Mouse (Mus musculus): ENCODE results near the gene Epn2. TPM values are rescaled to one million over a fixed set of nuclear protein-coding genes. Genes with fewer than 3 reads are reported as not detected.

Epn2 gene
- polyA plus RNA-seq, 1 experiment, result 14.1 TPM

- Histone ChIP-seq H3K4me3 (no peak overlapping the region), H3K36me3 (ENCODE audit: control insufficient read depth, insufficient read depth) (no peaks in the 10 kb centered on the region), H3ac (ENCODE audit: control insufficient read depth, insufficient read length) (no peak overlapping the region), H3K27me3 (ENCODE audit: control insufficient read depth, insufficient read depth, insufficient read length) (peaks cover 21% of the 10 kb centered on the region), H3K4me2 (ENCODE audit: low read depth) (no peak overlapping the region), H3K79me2 (ENCODE audit: control insufficient read depth, insufficient read depth) (no peaks in the 10 kb centered on the region)
- TF ChIP-seq TCF3 (IDR thresholded peaks at IDR 0.05; ENCODE audit: insufficient read length, low read depth) (no peak), MYOD1 (IDR thresholded peaks at IDR 0.05; ENCODE audit: control insufficient read depth in 1 of 3, insufficient read length in 2 of 3, low read depth in 2 of 3) (no peak), POLR2A (IDR thresholded peaks at IDR 0.05; ENCODE audit: insufficient read length, low read depth) (no peak), REST (IDR thresholded peaks at IDR 0.05; ENCODE audit: insufficient read depth, insufficient read length) (no peak), SRF (IDR thresholded peaks at IDR 0.05; ENCODE audit: control insufficient read depth, insufficient read length, low read depth) (no peak), E2F4 (IDR thresholded peaks at IDR 0.05; ENCODE audit: insufficient read depth) (no peak), POLR2AphosphoS2 (IDR thresholded peaks at IDR 0.05; ENCODE audit: insufficient read length, low read depth) (no peak), TCF12 (IDR thresholded peaks at IDR 0.05; ENCODE audit: insufficient read depth, poor library complexity, severe bottlenecking) (no peak), MAX (IDR thresholded peaks at IDR 0.05; ENCODE audit: low read depth) (no peak), USF1 (IDR thresholded peaks at IDR 0.05; ENCODE audit: low read depth) (no peak), MYOG (IDR thresholded peaks at IDR 0.05; ENCODE audit: control insufficient read depth in 1 of 3, insufficient read depth in 1 of 3, insufficient read length in 2 of 3, low read depth in 2 of 3) (no peak), CEBPB (IDR thresholded peaks at IDR 0.05; ENCODE audit: insufficient read depth, poor library complexity, severe bottlenecking) (no peak)
Measured at GRCm38 (mm10) chr11:61601465-61601864, 22.0 kb upstream of the Epn2 start.

DNA sequence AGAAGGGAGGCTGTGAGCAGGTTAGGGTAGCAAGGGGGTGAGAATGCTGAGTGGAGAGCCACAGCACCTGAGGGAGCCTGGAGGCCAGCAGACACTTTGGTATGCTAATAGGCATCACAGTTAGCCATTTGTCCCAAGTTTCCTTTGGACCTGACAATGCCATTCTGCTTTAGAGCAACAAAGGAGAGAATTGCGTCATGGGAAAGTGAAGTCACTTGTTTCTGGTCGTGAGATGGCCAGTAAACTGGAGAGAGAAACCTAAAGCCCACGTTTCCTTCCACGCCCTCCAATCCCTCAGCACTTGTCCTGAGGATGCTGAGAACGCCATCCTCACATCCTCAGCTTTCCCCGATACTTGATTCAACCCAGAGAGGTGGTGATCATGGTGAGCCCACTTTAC lies 18.9 kb upstream of the Epn2 start:
- peak overlapping the region; percentile 7 for H3K4me2 ChIP-seq (ENCODE audit: low read depth)
- H3K4me3 ChIP-seq, result no peak overlapping the region
- no peaks in the 10 kb centered on the region for H3K36me3 ChIP-seq (ENCODE audit: control insufficient read depth, insufficient read depth)
- TF ChIP-seq CEBPB (IDR thresholded peaks at IDR 0.05; ENCODE audit: insufficient read depth, poor library complexity, severe bottlenecking), result 0 out of 2 replicates have a peak, but pooled peaks have one; percentile 52
- TF ChIP-seq POLR2AphosphoS2 (IDR thresholded peaks at IDR 0.05; ENCODE audit: insufficient read length, low read depth), result no peak
- peaks cover 21% of the 10 kb centered on the region for H3K27me3 ChIP-seq (ENCODE audit: control insufficient read depth, insufficient read depth, insufficient read length)
- H3ac ChIP-seq (ENCODE audit: control insufficient read depth, insufficient read length), result no peak overlapping the region
- no peaks in the 10 kb centered on the region for H3K79me2 ChIP-seq (ENCODE audit: control insufficient read depth, insufficient read depth)

GRCm38 (mm10) chr11:61597471-61597870 lies 18.0 kb upstream of the Epn2 start:
- TF ChIP-seq CEBPB (IDR thresholded peaks at IDR 0.05; ENCODE audit: insufficient read depth, poor library complexity, severe bottlenecking) (0 out of 2 replicates have a peak, but pooled peaks have one; percentile 24), REST (IDR thresholded peaks at IDR 0.05; ENCODE audit: insufficient read depth, insufficient read length) (no peak), MYOG (IDR thresholded peaks at IDR 0.05; ENCODE audit: control insufficient read depth in 1 of 3, insufficient read depth in 1 of 3, insufficient read length in 2 of 3, low read depth in 2 of 3) (no peak)
- H3K36me3 ChIP-seq (ENCODE audit: control insufficient read depth, insufficient read depth), result no peaks in the 10 kb centered on the region
- peak overlapping the region; percentile 7 for H3K4me2 ChIP-seq (ENCODE audit: low read depth)
- H3K4me3 ChIP-seq, result no peak overlapping the region
- H3K27me3 ChIP-seq (ENCODE audit: control insufficient read depth, insufficient read depth, insufficient read length), result peaks cover 27% of the 10 kb centered on the region
- H3K79me2 ChIP-seq (ENCODE audit: control insufficient read depth, insufficient read depth), result no peaks in the 10 kb centered on the region
- no peak overlapping the region for H3ac ChIP-seq (ENCODE audit: control insufficient read depth, insufficient read length)

GRCm38 (mm10) chr11:61593069-61593468 lies 13.6 kb upstream of the Epn2 start:
- peaks cover 7% of the 10 kb centered on the region for H3K27me3 ChIP-seq (ENCODE audit: control insufficient read depth, insufficient read depth, insufficient read length)
- TF ChIP-seq SRF (IDR thresholded peaks at IDR 0.05; ENCODE audit: control insufficient read depth, insufficient read length, low read depth), result no peak
- TF ChIP-seq REST (IDR thresholded peaks at IDR 0.05; ENCODE audit: insufficient read depth, insufficient read length), result no peak
- no peak for TF ChIP-seq MYOD1 (IDR thresholded peaks at IDR 0.05; ENCODE audit: control insufficient read depth in 1 of 3, insufficient read length in 2 of 3, low read depth in 2 of 3)
- TF ChIP-seq E2F4 (IDR thresholded peaks at IDR 0.05; ENCODE audit: insufficient read depth), result no peak
- no peak for TF ChIP-seq MAX (IDR thresholded peaks at IDR 0.05; ENCODE audit: low read depth)
- TF ChIP-seq TCF3 (IDR thresholded peaks at IDR 0.05; ENCODE audit: insufficient read length, low read depth), result no peak
- TF ChIP-seq POLR2A (IDR thresholded peaks at IDR 0.05; ENCODE audit: insufficient read length, low read depth), result no peak
- no peak for TF ChIP-seq POLR2AphosphoS2 (IDR thresholded peaks at IDR 0.05; ENCODE audit: insufficient read length, low read depth)
- TF ChIP-seq TCF12 (IDR thresholded peaks at IDR 0.05; ENCODE audit: insufficient read depth, poor library complexity, severe bottlenecking), result no peak
- TF ChIP-seq USF1 (IDR thresholded peaks at IDR 0.05; ENCODE audit: low read depth), result no peak
- TF ChIP-seq MYOG (IDR thresholded peaks at IDR 0.05; ENCODE audit: control insufficient read depth in 1 of 3, insufficient read depth in 1 of 3, insufficient read length in 2 of 3, low read depth in 2 of 3), result no peak
- no peak for TF ChIP-seq CEBPB (IDR thresholded peaks at IDR 0.05; ENCODE audit: insufficient read depth, poor library complexity, severe bottlenecking)
- H3K36me3 ChIP-seq (ENCODE audit: control insufficient read depth, insufficient read depth), result no peaks in the 10 kb centered on the region
- no peak overlapping the region for H3K4me2 ChIP-seq (ENCODE audit: low read depth)
- no peak overlapping the region for H3ac ChIP-seq (ENCODE audit: control insufficient read depth, insufficient read length)
- no peak overlapping the region for H3K4me3 ChIP-seq
- H3K79me2 ChIP-seq (ENCODE audit: control insufficient read depth, insufficient read depth), result no peaks in the 10 kb centered on the region

DNA sequence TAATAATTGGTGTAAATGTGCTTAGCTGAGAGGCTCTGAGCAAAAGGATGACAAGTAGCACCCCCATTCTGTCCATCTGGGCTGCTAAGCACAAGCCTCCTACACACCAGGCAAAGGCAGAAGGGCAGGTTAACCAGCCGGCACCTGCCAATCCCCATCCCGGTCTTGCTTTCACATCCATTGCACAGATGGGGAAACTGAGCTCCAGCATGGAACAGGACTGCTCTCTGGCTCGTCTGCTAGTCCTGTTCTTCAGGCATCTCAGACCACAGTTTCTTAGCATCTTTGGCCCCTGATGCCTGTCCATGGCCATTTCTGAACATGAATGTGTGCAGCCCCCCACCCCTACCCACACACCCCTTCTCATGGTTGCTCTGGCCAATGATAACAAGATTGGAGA lies 12.6 kb upstream of the Epn2 start:
- H3ac ChIP-seq (ENCODE audit: control insufficient read depth, insufficient read length), result no peak overlapping the region
- no peaks in the 10 kb centered on the region for H3K79me2 ChIP-seq (ENCODE audit: control insufficient read depth, insufficient read depth)
- no peak for TF ChIP-seq USF1 (IDR thresholded peaks at IDR 0.05; ENCODE audit: low read depth)
- no peak for TF ChIP-seq MYOD1 (IDR thresholded peaks at IDR 0.05; ENCODE audit: control insufficient read depth in 1 of 3, insufficient read length in 2 of 3, low read depth in 2 of 3)
- no peak for TF ChIP-seq POLR2A (IDR thresholded peaks at IDR 0.05; ENCODE audit: insufficient read length, low read depth)
- no peak for TF ChIP-seq MAX (IDR thresholded peaks at IDR 0.05; ENCODE audit: low read depth)
- no peak for TF ChIP-seq SRF (IDR thresholded peaks at IDR 0.05; ENCODE audit: control insufficient read depth, insufficient read length, low read depth)
- no peak for TF ChIP-seq CEBPB (IDR thresholded peaks at IDR 0.05; ENCODE audit: insufficient read depth, poor library complexity, severe bottlenecking)
- no peak for TF ChIP-seq POLR2AphosphoS2 (IDR thresholded peaks at IDR 0.05; ENCODE audit: insufficient read length, low read depth)
- TF ChIP-seq E2F4 (IDR thresholded peaks at IDR 0.05; ENCODE audit: insufficient read depth), result no peak
- no peak for TF ChIP-seq REST (IDR thresholded peaks at IDR 0.05; ENCODE audit: insufficient read depth, insufficient read length)
- TF ChIP-seq MYOG (IDR thresholded peaks at IDR 0.05; ENCODE audit: control insufficient read depth in 1 of 3, insufficient read depth in 1 of 3, insufficient read length in 2 of 3, low read depth in 2 of 3), result no peak
- TF ChIP-seq TCF3 (IDR thresholded peaks at IDR 0.05; ENCODE audit: insufficient read length, low read depth), result no peak
- TF ChIP-seq TCF12 (IDR thresholded peaks at IDR 0.05; ENCODE audit: insufficient read depth, poor library complexity, severe bottlenecking), result no peak
- H3K27me3 ChIP-seq (ENCODE audit: control insufficient read depth, insufficient read depth, insufficient read length), result peaks cover 6% of the 10 kb centered on the region
- no peaks in the 10 kb centered on the region for H3K36me3 ChIP-seq (ENCODE audit: control insufficient read depth, insufficient read depth)
- H3K4me2 ChIP-seq (ENCODE audit: low read depth), result no peak overlapping the region
- no peak overlapping the region for H3K4me3 ChIP-seq
